Mouse (Mus musculus): ENCODE measurements around the gene Hoxa4. TPM values are rescaled to one million over a fixed set of nuclear protein-coding genes. Genes with fewer than 3 reads are reported as not detected.

Gene Hoxa4
- total and polyA plus RNA-seq, 3 experiments, result 0.19 TPM; not detected in 2

DNA sequence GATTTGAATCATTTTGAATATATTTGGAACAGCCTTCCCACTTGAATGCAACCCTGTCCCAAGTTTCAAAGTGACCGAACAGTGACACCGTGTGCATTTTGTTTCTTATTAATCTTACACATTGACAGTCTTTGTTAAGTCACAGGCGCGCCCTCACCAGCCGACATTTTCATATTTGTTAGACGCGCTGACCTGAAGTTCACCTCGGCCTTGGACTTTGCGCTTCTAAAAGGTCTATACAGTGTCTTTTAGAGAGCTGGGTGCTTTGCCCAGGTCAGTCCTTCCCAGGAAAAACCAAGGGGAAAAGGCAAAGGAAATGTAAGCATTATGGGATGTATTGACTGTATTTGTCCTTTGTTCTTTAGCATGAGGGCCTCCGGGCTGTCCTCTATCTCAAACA, 3.1 kb upstream of the Hoxa4 start:
- Histone ChIP-seq H3K9me3 (replicated peaks; ENCODE audit: low read length) (peaks cover 5% of the 10 kb centered on the region), H3K9ac (ENCODE audit: insufficient read depth, low read depth) (no peak overlapping the region), H3K4me3 (replicated peaks in 1 of 3; ENCODE audit: low read depth in 2 of 3, low read length in 2 of 3, poor library complexity in 1 of 3) (no peak overlapping the region), H3K79me2 (replicated peaks; ENCODE audit: control insufficient read depth, extremely low read depth, insufficient read depth, poor library complexity, severe bottlenecking) (no peaks in the 10 kb centered on the region), H3K4me2 (ENCODE audit: insufficient read depth, low read depth, poor library complexity, severe bottlenecking) (no peak overlapping the region), H3K36me3 (replicated peaks in 1 of 2; ENCODE audit: control insufficient read depth in 1 of 2, insufficient read depth in 1 of 2, low read length in 1 of 2) (peaks cover 0 to 2% of the 10 kb centered on the region in 2 experiments), H3K27me3 (replicated peaks) (no peaks in the 10 kb centered on the region), H3K27ac (ENCODE audit: insufficient read depth, low read depth) (no peak overlapping the region), H3K4me1 (ENCODE audit: control insufficient read depth in 1 of 2, insufficient read depth in 2 of 2) (peaks cover 0 to 18% of the 10 kb centered on the region in 2 experiments; a peak in 2 of 4 replicates)
- no peak for TF ChIP-seq CHD2 (IDR thresholded peaks at IDR 0.05; ENCODE audit: low read length)
- no peak for TF ChIP-seq BHLHE40 (IDR thresholded peaks at IDR 0.05; ENCODE audit: low read depth, low read length)
- no peak for TF ChIP-seq CHD1 (IDR thresholded peaks at IDR 0.05; ENCODE audit: low read depth, low read length)
- no peak for TF ChIP-seq MEF2A (IDR thresholded peaks at IDR 0.05; ENCODE audit: borderline replicate concordance, low read depth, low read length)
- in situ Hi-C loops (cut with MboI; ENCODE audit: low pct_ligation_motif_present, low pct_unique_long_range_greater_than_20kb, low sequenced_read_pairs), result no loop called here
- DNase-seq (ENCODE audit: extremely low read depth), result no peak
- dilution Hi-C loops (cut with MboI; ENCODE audit: extremely low pct_ligation_motif_present, extremely low pct_unique_long_range_greater_than_20kb, low sequenced_read_pairs), result no loop called here

DNA sequence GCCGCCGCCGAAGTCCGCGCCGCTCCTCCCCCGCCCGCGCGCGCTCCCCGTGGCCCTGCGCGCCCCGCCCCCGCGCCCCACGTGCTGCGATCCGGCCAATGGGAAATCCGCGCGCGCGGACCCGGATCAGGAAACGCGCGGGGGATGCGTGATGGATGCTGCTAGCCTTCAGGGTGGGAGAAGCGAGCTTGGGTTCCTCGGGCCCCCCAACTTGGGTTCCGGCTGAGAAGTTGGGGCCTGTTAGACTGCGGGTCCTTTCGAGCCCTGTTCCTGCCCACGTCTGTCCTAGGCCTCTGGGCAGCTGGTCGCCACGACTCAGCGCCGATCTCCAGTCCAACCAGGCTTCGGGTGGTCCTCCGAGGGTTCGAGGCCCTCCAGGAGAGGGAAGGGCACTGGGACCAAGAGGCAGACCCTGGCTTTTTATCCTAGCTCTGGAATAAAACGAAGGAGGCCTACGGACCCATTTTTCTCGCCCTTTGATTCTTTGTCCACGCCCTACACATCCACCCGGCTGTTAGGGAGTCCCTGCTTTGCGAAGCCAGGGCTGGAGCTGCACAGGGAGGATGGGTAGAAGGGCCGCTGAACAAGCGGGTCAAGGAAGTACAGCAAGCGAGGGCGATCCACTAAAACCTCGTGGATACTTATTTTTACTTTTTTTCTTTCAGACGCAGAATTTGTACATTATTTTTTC, 452 bp upstream of the Hoxa4 start:
- Histone ChIP-seq H3K36me3 (replicated peaks in 1 of 2; ENCODE audit: control insufficient read depth in 1 of 2, insufficient read depth in 1 of 2, low read length in 1 of 2) (peaks cover 0 to 2% of the 10 kb centered on the region in 2 experiments), H3K4me3 (replicated peaks in 1 of 3; ENCODE audit: low read depth in 2 of 3, low read length in 2 of 3, poor library complexity in 1 of 3) (no peak overlapping the region), H3K27me3 (replicated peaks) (no peaks in the 10 kb centered on the region), H3K4me2 (ENCODE audit: insufficient read depth, low read depth, poor library complexity, severe bottlenecking) (no peak overlapping the region), H3K27ac (ENCODE audit: insufficient read depth, low read depth) (no peak overlapping the region), H3K9ac (ENCODE audit: insufficient read depth, low read depth) (no peak overlapping the region), H3K4me1 (ENCODE audit: control insufficient read depth in 1 of 2, insufficient read depth in 2 of 2) (peaks cover 0 to 13% of the 10 kb centered on the region in 2 experiments; a peak in 2 of 4 replicates), H3K79me2 (replicated peaks; ENCODE audit: control insufficient read depth, extremely low read depth, insufficient read depth, poor library complexity, severe bottlenecking) (no peaks in the 10 kb centered on the region), H3K9me3 (replicated peaks; ENCODE audit: low read length) (peaks cover 5% of the 10 kb centered on the region)
- DNase-seq (ENCODE audit: extremely low read depth), result no peak
- TF ChIP-seq ETS1 (conservative IDR thresholded peaks at IDR 0.05; ENCODE audit: low read depth, low read length) (no peak), MAZ (IDR thresholded peaks at IDR 0.05; ENCODE audit: low read depth, low read length) (no peak), TBP (conservative IDR thresholded peaks at IDR 0.05; ENCODE audit: low read depth, low read length) (no peak), BHLHE40 (IDR thresholded peaks at IDR 0.05; ENCODE audit: low read depth, low read length) (no peak), ZKSCAN1 (IDR thresholded peaks at IDR 0.05; ENCODE audit: borderline replicate concordance, low read depth, low read length) (no peak), HCFC1 (IDR thresholded peaks at IDR 0.05; ENCODE audit: low read depth, low read length) (no peak), JUN (IDR thresholded peaks at IDR 0.05; ENCODE audit: insufficient read depth, low read depth, low read length) (no peak), UBTF (IDR thresholded peaks at IDR 0.05; ENCODE audit: low read depth, low read length) (no peak), CHD1 (IDR thresholded peaks at IDR 0.05; ENCODE audit: low read depth, low read length) (no peak), KAT2A (IDR thresholded peaks at IDR 0.05; ENCODE audit: insufficient replicate concordance, low read length) (no peak), MEF2A (IDR thresholded peaks at IDR 0.05; ENCODE audit: borderline replicate concordance, low read depth, low read length) (no peak), MAFK (IDR thresholded peaks at IDR 0.05; ENCODE audit: insufficient replicate concordance, low read length) (no peak), IRF4 (IDR thresholded peaks at IDR 0.05; ENCODE audit: low read depth, low read length) (no peak)
- dilution Hi-C loops (cut with MboI; ENCODE audit: extremely low pct_ligation_motif_present, extremely low pct_unique_long_range_greater_than_20kb, low sequenced_read_pairs), result no loop called here
- in situ Hi-C loops (cut with MboI; ENCODE audit: low pct_ligation_motif_present, low pct_unique_long_range_greater_than_20kb, low sequenced_read_pairs), result no loop called here

Measured in CH12.LX (cell line).